Mouse (Mus musculus) spleen, adult 2 months (tissue): ENCODE results near the gene Farp1. TPM values are rescaled to one million over a fixed set of nuclear protein-coding genes. Genes with fewer than 3 reads are reported as not detected.
A peak's percentile ranks its signal among the peaks of the same experiment; 100 is the strongest.

Experiments used
- DNase-seq, 2 experiments: peaks; one replicate each; pipeline versions ENCODE4 v3.0.0 to v3.0.0-alpha.2; 2012 to 2021; ENCODE audit warnings: low spot score in 2 of 2, low read depth in 1 of 2
- H3K27ac ChIP-seq: fragments of 200-500 bp; 2 replicates; pipeline ENCODE4 v1.5.1; 2012; ENCODE audit warnings: low read length, inconsistent platforms; ENCODE audit not compliant: insufficient read depth
- H3K27me3 ChIP-seq: fragments of 200-500 bp; 2 replicates; pipeline ENCODE4 v1.6.1; 2012; ENCODE audit warnings: mild to moderate bottlenecking, moderate library complexity, low read length, inconsistent platforms; ENCODE audit not compliant: control insufficient read depth, insufficient read depth
- H3K36me3 ChIP-seq: fragments of 200-500 bp; 2 replicates; pipeline ENCODE4 v1.6.1; 2012; ENCODE audit warnings: mild to moderate bottlenecking, low read length, inconsistent platforms; ENCODE audit not compliant: control insufficient read depth, insufficient read depth
- H3K4me1 ChIP-seq: fragments of 200-500 bp; 2 replicates; pipeline ENCODE4 v1.6.1; 2011; ENCODE audit warnings: inconsistent platforms; ENCODE audit not compliant: control insufficient read depth, insufficient read depth, insufficient read length
- H3K4me3 ChIP-seq: fragments of 200-500 bp; 2 replicates; pipeline ENCODE4 v1.5.1; 2011; ENCODE audit warnings: mild to moderate bottlenecking, inconsistent platforms; ENCODE audit not compliant: insufficient read depth, insufficient read length; ENCODE audit errors: extremely low read depth
- CTCF ChIP-seq: fragments of 200-500 bp; IDR thresholded peaks from 2 replicates; pipeline ENCODE4 v1.5.1; 2011; ENCODE audit warnings: mild to moderate bottlenecking, inconsistent platforms; ENCODE audit not compliant: insufficient read depth, insufficient read length, insufficient replicate concordance; ENCODE audit errors: extremely low read depth
- POLR2A ChIP-seq: fragments of 200-500 bp; IDR thresholded peaks from 2 replicates; pipeline ENCODE4 v1.6.1; 2011; ENCODE audit warnings: low read depth, low read length, inconsistent platforms
- WGBS: fragments of 180-500 bp; shearing (Covaris S2); methylation state at CpG from one replicate; pipeline ENCODE4 v1.1.7; 2018; 5-methylcytosine and 5-hydroxymethylcytosine counted together
- polyA plus RNA-seq: library from polyadenylated mRNA; depleted of rRNA; stranded (reverse); fragments of >200 nt; gene quantifications from 2 replicates; pipeline ENCODE4 v1.2.3, GENCODE M21; 2012

Farp1 gene
- polyA plus RNA-seq, 1 experiment, result 3.0 TPM

- Histone ChIP-seq H3K27me3 (no peaks in the 10 kb centered on the region), H3K4me3 (no peak overlapping the region), H3K4me1 (peaks cover 29% of the 10 kb centered on the region; the same call in 1 of the 2 replicates), H3K27ac (no peak overlapping the region), H3K36me3 (no peaks in the 10 kb centered on the region)
- no peak for DNase-seq
- no peak for TF ChIP-seq CTCF
- no peak for TF ChIP-seq POLR2A
- 80% methylated on average over 13 of the region's 13 CpGs for WGBS
Measured at GRCm38 (mm10) chr14:121316631-121317311, 281.8 kb downstream of the Farp1 start.

- Histone ChIP-seq H3K4me3 (no peak overlapping the region), H3K4me1 (peaks cover 27% of the 10 kb centered on the region; the same call in 1 of the 2 replicates), H3K36me3 (no peaks in the 10 kb centered on the region), H3K27ac (no peak overlapping the region), H3K27me3 (no peaks in the 10 kb centered on the region)
- 91% methylated on average over 3 of the region's 3 CpGs for WGBS
- DNase-seq, result no peak
- TF ChIP-seq CTCF (no peak), POLR2A (no peak)
Measured at GRCm38 (mm10) chr14:121317312-121317671, 282.3 kb downstream of the Farp1 start.

GRCm38 (mm10) chr14:121318382-121318781, 283.4 kb downstream of the Farp1 start:
- Histone ChIP-seq H3K4me3 (no peak overlapping the region), H3K4me1 (peaks cover 25% of the 10 kb centered on the region; the same call in 1 of the 2 replicates), H3K27me3 (no peaks in the 10 kb centered on the region), H3K36me3 (no peaks in the 10 kb centered on the region), H3K27ac (no peak overlapping the region)
- no peak for DNase-seq
- WGBS, result 24% methylated on average over 5 of the region's 5 CpGs
- TF ChIP-seq POLR2A (no peak), CTCF (no peak)

GRCm38 (mm10) chr14:121322150-121322549, 287.1 kb downstream of the Farp1 start:
- DNase-seq, result no peak
- WGBS, result 81% methylated on average over 5 of the region's 5 CpGs
- Histone ChIP-seq H3K27ac (no peak overlapping the region), H3K4me1 (peaks cover 43% of the 10 kb centered on the region; the same call in 1 of the 2 replicates), H3K36me3 (no peaks in the 10 kb centered on the region), H3K27me3 (no peaks in the 10 kb centered on the region), H3K4me3 (no peak overlapping the region)
- TF ChIP-seq CTCF (no peak), POLR2A (no peak)

GRCm38 (mm10) chr14:121322641-121323040, 287.6 kb downstream of the Farp1 start:
- Histone ChIP-seq H3K36me3 (no peaks in the 10 kb centered on the region), H3K27ac (no peak overlapping the region), H3K27me3 (no peaks in the 10 kb centered on the region), H3K4me3 (no peak overlapping the region), H3K4me1 (peaks cover 48% of the 10 kb centered on the region; the same call in 1 of the 2 replicates)
- DNase-seq, result no peak
- no peak for TF ChIP-seq POLR2A
- no peak for TF ChIP-seq CTCF
- WGBS, result 73% methylated on average over 7 of the region's 7 CpGs

GRCm38 (mm10) chr14:121324521-121325330, 289.7 kb downstream of the Farp1 start:
- peak in 1 of 2 experiments; percentile 58 for DNase-seq
- Histone ChIP-seq H3K27me3 (no peaks in the 10 kb centered on the region), H3K27ac (no peak overlapping the region), H3K4me1 (peaks cover 63% of the 10 kb centered on the region; the same call in 1 of the 2 replicates), H3K4me3 (no peak overlapping the region), H3K36me3 (no peaks in the 10 kb centered on the region)
- TF ChIP-seq POLR2A (no peak), CTCF (no peak)
- WGBS, result 30% methylated on average over 17 of the region's 17 CpGs

GRCm38 (mm10) chr14:121326432-121326831, 291.4 kb downstream of the Farp1 start:
- Histone ChIP-seq H3K4me1 (peaks cover 71% of the 10 kb centered on the region; the same call in 1 of the 2 replicates), H3K27ac (no peak overlapping the region), H3K36me3 (no peaks in the 10 kb centered on the region), H3K4me3 (no peak overlapping the region), H3K27me3 (no peaks in the 10 kb centered on the region)
- DNase-seq, result no peak
- TF ChIP-seq CTCF (no peak), POLR2A (no peak)
- WGBS, result 27% methylated on average over 2 of the region's 2 CpGs
